Mouse (Mus musculus) Muller cell, postnatal 12 days (primary cell): ENCODE measurements around the gene Ofcc1.
A peak's percentile ranks its signal among the peaks of the same experiment; 100 is the strongest.

Source experiments
- DNase-seq: peaks from one replicate; pipeline ENCODE4 v3.0.0-alpha.2; 2015; ENCODE audit errors: inconsistent ontology term

The Ofcc1 gene

DNA sequence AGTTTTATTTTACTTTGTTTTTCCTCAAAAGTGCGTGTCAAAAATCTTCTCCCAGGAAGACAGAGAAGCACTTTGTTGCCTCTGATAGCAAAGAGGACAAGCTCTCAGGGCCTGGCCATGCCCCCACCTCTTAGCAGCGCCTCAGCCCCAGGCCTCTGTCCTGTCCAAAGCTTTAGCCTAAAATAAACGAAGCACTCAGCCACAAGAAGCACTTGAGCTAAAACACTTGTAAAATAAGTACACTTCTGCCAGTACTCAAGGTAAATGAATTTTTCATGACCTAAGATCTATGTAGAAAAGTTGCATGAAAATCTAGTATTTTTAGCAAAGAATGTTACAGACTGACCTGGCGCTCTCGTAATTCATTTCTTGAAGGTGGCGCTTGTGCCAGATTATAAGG, 117.4 kb downstream of the Ofcc1 start:
- no peak for DNase-seq

DNA sequence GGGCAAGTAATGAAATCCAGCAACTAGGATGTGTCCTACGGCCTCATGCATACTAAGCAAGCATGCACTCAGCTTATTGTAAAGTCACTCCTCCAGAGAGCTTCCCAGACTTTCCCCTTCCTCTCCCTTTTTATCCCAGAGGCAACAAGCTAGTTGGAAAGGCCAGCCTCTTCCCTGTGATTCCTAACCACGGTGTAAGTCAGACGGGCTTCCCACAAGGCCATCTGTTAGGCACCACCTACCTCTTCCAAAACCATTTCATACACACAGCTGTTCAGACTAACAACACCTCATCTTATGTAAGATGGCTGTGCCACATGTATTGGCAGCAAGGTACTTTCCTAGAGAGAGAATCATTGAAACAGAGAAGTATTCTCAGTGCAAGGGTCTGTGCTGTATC, 124.9 kb downstream of the Ofcc1 start:
- no peak for DNase-seq

DNA sequence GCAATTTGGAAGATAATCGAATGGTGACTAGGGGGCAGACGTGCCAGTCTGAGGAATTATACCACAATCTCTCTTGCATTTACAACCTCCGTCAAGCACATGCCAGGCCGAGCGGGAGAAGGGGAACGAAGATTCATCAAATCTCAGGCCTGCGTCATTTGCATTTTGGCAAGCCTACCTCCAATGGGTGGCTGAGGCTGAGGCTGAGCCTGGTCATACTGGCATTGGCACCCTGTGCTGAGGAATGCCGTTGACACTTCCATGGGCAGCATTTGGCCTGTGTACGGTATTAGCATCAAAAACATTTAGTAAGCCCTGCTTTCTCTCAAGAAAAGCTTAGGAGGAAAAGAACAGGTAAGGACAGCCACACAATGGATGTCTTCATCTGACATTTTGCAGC, 152.9 kb downstream of the Ofcc1 start:
- DNase-seq, result no peak

DNA sequence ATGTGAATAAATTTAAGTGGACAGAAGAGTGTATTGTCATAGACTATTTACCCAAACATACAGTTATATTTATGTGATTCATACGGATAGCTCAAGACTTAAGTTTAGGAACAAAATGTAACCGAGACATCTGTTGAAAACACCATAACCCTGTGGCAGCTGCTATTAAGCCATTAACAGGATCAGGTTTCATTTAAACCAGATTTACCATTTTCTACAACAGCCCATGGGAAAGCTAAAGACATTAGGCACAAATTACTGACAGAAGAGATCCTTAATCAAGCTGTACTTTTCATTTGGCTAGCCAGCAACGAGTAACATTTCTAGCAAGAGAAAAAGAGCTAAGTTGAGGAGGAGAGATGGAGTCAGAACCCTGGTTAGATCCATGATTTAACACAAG, 179.5 kb downstream of the Ofcc1 start:
- no peak for DNase-seq

DNA sequence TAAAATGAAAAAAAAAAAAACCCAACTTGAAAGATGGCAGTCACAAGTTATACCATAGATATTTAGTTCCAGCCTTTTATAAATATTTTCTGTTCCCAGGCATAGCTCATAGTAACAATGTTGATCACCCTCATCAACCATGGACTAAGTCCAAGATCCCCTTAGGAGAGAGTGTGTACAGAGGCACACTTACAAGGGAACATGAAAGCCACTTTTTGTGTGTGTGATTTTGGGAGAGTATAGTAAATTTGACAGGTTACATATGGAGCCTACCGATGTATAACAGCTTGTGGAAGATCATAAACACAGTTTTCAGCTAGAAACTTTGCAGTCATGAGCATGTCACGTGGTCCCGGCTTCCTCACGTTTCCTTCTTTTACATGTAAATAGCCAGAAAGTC, 189.5 kb downstream of the Ofcc1 start:
- no peak for DNase-seq

DNA sequence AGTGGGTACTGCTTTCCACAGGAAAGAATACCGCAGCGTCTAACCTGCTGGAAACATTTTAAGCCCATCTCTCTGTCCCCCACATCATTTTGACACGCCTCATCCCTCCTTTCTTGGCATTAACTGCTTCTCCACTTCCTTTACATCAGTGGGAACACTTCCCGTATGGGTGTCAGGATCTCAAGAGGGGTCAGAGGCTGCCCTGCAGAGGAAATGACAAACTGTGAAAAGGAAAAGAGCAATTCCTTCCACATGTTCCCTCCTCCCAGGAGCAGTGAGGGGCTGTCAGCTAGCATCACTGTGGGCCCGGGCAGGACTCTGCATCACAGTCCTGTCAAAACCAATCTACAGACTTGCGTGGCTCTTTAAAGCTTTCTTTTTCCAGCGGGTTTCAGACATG, 193.4 kb downstream of the Ofcc1 start:
- no peak for DNase-seq

DNA sequence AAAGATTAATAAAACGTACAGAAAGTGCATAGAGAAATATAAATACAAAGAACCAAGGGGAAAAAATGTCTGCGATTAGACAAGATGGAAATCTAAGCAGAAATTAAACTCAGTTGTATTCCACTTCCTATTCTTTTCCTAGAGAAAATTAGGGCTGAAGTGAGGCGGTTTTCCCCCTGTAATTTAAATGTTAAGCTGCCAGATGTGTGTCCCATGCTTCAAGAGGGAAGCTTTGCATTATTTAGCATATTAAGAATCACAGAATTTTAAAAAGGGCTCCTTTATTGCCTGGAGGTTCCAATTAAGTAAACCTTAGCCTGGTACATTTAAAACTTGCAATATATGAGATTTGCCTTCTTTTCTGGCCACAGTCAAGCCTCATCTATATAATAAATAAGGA, 205.8 kb downstream of the Ofcc1 start:
- no peak for DNase-seq

DNA sequence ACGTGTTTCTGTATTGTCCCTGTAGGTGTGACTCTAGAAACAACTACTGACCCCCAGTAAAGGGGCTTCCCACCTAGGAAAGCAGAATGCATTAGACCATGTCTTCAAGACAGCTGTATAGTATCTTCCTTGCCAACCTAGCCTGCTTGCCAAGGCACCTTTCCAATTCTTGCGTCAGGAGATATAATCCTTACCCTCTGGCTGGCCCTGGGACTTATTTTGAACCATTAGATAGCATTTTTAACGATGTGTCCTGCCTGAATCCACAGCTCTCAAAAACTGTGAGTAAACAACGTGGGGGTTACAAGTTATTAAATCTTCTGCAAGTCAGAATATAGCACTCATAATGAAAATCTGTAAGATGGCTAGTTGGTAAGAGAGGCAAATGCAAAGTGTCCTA, 221.3 kb downstream of the Ofcc1 start:
- no peak for DNase-seq

DNA sequence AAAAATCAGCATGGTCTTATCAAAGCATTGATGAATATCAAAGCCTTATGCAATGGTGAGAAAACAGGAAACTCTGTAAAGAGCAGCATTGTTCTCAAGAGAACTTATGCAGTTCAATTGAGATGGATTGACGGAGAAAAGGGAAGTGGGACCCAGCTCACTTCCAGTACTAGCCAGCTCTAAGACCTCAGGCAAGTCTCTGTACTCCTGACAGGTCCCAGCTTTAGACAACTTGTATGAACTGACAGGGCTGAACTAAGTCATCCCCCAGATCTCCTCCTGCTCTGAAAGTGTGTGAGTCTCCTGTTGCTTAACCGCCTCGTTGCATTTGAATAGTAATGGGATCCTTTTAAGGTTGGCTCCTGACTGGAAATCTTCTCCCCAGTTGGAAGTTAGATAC, 225.2 kb downstream of the Ofcc1 start:
- no peak for DNase-seq

DNA sequence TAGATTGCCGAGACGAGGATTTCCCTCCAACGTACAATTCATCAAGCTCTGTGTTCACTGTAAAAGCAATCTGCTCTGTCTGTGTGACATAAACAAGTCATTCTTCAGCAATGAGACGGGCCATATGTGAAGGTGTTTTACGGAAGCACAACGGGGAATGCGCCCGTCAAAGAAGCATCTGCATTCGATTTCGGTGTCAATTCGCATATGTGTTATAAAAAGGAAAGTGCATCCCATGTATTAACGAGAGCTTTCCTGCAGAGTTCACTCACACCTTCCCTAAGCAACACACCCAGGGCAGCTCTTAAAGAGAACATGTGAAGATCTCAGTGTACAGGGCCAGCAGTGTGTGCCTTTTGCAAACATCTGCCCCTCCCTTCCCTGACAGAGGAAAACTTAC, 225.6 kb downstream of the Ofcc1 start:
- no peak for DNase-seq

DNA sequence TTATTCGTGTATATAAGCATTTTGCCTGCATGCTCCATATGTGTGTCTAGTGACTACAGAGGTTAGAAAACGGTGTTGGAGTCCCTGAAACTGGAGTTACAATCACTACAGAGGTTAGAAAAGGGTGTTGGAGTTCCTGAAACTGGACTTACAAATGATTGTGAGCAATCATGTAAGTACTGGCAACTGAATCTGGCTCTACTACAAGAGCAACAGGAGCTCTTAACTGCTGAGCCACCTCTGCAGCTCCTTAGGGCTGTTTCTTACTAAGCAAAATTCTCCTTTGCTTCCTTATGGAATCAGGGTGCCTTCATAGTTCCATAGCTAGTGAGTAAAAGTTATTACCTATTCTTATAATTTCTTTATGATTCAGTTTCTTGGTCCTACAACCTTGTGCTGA, 237.4 kb downstream of the Ofcc1 start:
- no peak for DNase-seq

DNA sequence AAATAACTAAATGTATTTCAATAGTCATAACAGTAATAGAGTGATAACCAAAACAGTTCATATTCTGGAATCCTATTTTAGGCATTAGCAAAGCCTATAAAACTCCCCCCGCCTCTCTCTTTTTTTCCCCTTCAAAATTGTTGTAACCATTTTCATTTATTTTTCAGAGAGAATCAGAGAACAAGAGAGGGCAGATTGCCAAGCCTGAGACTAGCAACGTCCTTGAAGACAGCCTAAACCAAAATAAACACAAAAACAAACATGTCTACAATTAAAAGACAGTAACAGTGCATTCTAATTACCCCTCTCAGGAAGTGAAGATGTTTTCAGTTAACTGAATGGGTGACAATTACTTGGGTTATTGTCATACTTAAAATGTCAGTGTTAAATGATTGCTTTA, 248.9 kb downstream of the Ofcc1 start:
- no peak for DNase-seq

DNA sequence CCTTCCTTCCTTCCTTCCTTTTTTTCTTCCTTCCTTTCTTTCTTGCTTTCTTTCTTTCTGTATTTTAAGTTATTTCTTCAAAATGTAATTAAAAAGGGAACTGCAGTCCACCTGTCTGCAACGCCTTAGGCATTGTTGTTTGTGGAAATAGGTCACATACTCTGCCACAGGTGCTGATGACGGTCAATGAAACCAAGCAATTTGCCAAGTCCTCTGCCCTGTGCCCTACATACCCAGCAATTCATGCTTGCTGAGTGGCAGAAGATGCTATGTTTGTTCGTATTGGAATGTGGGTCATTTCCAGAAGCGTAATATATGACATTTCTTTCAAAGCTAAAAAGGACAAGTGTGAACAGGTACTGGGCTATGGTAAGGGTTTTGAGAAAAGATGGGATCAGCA, 285.0 kb downstream of the Ofcc1 start:
- DNase-seq, result no peak

DNA sequence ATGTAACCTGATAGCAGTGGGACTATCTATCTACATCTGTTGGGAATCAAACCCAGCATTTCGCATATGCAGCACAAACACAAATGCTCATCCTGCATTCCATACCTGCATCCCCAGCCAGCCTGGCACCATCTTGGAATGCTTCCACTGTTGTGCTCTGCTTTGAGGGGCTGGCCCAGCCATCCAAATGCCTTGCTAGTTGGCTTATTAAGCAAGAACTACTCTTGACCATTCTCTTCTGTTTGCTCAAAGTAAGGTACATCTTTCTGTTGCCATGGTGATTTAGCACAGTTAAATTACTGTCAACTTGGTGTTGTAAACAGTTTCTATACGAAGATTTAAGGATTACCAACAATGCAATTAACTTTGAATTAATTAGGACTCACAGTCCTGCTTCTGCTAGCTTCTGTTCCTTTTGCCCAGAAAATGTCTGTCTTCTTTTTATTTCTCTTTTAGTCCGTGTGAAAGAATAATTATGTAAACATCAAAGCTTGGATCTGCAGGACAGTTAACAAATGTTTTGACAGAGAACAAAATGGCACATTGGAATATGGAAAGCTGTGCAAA, 286.3 kb downstream of the Ofcc1 start:
- DNase-seq, result no peak

DNA sequence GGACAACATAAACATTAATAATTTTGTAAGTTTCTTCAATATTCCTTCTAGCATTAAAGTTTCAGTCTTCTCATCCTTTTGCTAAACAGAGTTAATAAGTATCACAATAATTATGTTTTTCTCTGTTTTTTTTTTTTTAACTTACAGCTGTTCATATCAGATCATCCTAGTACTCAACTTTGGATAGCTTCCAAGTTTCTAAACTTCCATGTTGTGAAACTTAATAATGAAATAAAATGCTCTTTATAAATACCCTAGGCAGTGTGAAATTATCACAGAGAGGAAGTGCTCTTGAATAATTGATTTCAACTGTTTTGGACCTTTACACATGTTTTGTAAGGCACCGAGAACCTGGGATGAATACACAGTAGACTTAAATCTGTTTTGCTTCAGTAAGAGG, 291.2 kb downstream of the Ofcc1 start:
- no peak for DNase-seq

DNA sequence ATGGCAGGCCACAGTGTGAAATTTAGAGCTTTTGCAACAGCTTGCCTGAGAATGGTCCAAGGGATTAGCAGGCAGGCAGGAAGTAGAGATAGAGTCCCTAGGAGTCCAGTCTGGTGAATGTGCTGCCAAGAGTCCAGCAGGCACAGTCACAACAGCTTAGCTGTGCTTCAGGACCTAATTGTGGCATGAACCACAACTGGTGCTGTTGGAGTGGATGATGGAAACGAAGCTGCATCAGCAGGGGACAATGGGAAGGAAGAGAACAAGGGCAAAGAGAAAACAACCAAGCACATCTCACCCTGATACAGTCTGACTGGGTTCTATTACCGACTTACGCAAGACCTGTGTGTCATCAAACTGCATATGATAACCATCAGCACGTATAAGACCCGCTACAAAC, 300.0 kb downstream of the Ofcc1 start:
- peak; percentile 25 for DNase-seq

DNA sequence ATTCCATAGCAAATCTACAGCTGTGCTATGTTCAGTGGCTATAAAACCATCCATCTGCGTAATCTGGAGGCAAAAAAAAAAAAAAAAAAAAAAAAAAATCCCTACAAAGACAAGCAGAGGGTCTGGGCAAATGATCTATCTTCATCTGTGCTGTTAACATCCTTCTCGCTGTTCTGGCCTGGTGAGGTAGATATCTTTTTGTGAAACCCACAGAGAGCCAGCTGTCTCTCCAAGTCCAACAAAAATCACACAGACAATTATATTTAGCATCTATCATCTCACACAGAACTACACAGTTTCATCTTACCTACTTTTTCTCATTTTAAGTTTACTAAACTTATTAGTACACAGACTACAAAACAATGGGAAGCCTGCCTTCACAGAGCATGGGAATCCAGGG, 323.4 kb downstream of the Ofcc1 start:
- DNase-seq, result no peak

DNA sequence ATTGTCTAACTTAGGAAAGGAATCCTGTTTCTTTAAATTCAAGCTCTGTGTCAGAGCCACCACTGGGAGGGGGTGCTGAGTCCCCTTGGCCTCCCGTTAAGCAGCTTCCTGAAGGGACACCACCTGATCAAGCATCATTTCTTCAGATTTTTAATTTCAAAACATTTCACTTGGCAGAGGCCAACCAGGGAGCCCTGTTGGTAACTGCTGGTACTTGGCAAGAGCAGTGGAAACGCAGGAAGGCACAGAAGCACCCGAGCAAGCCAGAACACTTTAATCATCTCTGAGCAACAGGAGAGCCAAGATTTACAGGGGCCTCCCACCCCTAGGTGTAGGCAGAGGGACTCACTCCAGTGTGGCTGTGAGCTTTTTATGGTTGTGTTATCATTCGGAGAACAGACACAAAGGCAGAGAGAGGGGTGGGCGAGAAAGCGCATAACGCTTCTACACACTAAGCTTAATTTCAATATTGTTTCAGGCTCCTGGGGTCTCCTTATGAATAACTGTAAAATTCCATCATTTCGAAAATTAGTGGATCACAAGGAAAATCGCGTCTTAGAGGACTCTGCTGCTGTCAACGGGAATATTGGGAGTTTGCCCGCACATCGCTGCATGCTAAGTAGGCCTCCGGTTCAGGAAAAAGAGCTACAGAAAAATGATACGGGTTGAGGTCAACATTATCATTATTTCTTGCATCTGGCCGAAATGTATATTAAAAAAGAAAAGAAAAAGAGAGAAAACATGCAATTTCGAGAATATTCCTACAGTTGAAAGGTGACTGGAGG, 324.1 kb downstream of the Ofcc1 start:
- DNase-seq, result no peak

DNA sequence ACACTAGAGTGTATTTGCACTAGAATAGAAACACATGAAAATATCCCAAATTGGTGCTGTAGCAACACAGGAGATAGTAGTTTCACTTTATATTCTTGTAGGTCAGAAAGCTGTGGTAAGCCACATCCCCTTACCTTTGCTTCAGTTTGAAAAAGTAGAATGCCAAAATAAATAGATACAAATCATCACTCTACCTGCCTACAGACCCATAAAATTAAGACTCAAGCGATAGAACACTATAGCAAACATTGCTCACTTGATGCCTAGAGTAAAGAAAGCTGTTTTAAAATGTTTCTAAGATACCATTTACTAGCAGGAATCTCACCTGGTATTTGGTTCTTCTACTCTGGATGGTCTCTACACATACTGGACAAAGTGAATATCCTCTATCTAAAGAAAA, 331.8 kb downstream of the Ofcc1 start:
- no peak for DNase-seq

DNA sequence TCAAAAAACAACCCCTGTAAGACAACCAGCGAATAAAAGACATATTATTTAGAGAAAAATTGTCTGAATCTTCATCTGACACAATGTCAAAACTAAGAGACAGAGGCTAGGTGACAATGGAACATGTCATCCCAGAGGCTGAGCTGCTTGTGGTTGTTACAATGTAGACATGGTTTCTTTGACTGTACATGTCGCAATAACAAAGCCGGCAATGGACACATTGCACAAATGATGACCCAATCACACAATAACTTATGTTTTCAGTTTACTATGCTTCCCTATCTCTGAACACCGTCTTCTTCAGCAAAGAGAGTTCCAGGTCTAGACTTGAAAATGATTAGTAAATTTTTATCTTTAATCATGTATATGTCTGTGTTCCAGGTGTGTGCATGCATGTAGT, 332.4 kb downstream of the Ofcc1 start:
- DNase-seq, result no peak

DNA sequence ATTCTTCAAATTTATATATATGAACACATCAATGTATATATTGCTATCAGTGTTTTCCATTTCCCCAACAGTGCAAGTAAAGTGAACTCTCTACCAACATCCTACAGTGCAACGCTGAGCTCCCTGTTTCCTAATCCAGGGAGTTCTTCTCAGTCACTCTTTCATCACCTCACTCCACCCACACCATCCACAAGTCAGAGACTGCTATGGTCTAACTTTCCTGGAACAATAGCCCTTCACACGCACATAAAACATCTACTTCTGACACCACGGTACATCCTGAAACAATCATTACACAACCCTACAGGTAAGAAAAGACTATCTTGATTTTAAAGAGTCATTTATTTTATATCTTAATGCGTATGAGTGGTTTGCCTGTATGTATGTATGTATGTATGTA, 335.4 kb downstream of the Ofcc1 start:
- no peak for DNase-seq

DNA sequence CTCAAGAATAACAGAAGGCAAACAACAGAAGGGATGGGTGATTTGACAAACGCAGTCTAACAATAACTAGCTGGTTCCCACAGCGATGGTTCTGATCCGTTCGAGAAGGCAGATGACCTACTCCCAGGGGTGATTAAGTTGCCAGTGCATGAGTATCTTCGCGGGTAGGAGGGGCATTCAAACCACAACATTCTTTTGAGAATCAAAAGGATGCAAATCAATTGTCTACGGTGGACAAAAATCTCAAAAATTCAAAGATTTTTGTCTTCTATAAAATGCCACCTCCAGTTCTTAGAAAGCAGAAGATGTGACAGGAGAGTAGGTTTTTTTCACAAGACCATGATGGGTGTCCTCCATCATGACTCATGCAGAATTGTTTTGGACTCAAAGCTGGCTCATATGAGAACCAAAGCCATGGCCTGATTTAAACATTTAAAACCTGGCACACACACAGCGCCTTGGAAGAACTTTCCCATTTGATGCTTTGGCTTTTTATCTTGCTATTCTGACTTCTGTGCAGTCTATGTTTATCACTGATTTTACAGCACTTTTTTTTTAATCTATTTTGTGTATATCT, 338.0 kb downstream of the Ofcc1 start:
- peak; percentile 90 for DNase-seq

DNA sequence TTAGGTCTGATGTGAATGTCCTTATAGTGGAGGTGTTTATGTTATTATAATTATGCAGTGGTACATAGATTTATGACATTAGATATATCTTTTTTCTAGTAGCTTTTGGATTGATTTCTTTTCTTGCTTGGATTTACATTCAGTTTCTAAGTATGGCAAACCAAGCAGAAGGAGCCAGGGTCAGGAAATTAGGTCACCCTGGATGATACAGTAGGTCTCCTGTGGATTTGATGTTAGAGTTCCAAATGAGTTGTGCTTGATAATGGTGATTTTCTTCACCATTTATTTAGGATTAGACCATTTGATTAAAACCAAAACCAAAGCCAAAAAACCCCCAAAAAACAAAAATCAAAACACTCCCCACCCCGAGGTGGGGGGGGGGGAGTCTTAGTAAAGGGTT, 338.6 kb downstream of the Ofcc1 start:
- DNase-seq, result no peak

DNA sequence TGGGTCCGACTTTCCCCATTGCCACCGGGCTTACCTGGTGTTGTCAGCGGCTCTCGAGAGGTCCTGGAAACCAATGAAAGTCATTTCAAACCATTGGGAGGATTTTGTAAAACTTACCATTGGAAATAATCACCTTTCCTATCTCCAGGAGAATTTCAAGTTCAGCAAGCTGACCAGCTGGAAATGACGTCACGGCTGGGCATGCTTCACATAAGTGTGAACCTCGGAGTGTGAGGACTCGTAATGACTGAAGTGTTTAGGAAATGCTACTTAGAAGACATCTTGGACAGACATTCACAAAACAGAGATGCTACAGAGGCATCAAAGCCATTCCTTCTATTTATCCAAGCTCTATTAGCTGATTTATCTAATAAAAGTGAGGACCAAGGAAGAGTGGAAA, 361.0 kb downstream of the Ofcc1 start:
- no peak for DNase-seq
